Mouse (Mus musculus) naive thymus-derived CD4-positive, alpha-beta T cell, adult 2 months (primary cell): ENCODE results near the gene Cyth4.
A peak's percentile ranks its signal among the peaks of the same experiment; 100 is the strongest.

Source experiments
- DNase-seq: peaks from one replicate; pipeline ENCODE4 v3.0.0-alpha.2; 2011; ENCODE audit warnings: low read depth

The Cyth4 gene

GRCm38 (mm10) chr15:78596914-78597313, at the start of gene Cyth4:
Gene Cyth4, plus strand, starts transcription at chr15:78597047.
- DNase-seq: peak; percentile 73

- peak; percentile 85 for DNase-seq
Measured at GRCm38 (mm10) chr15:78547415-78548335, 49.2 kb upstream of the Cyth4 start.

- no peak for DNase-seq
Measured at GRCm38 (mm10) chr15:78548336-78548665, 48.5 kb upstream of the Cyth4 start.

- no peak for DNase-seq
Measured at GRCm38 (mm10) chr15:78548711-78549110, 48.1 kb upstream of the Cyth4 start.

GRCm38 (mm10) chr15:78549189-78549734, 47.6 kb upstream of the Cyth4 start:
- no peak for DNase-seq

GRCm38 (mm10) chr15:78554545-78555313, 42.1 kb upstream of the Cyth4 start:
- no peak for DNase-seq

- peak; percentile 70 for DNase-seq
Measured at GRCm38 (mm10) chr15:78557693-78558535, 38.9 kb upstream of the Cyth4 start.

GRCm38 (mm10) chr15:78559141-78559979, 37.5 kb upstream of the Cyth4 start:
- DNase-seq: peak; percentile 70

- no peak for DNase-seq
Measured at GRCm38 (mm10) chr15:78563344-78563743, 33.5 kb upstream of the Cyth4 start.

GRCm38 (mm10) chr15:78563937-78564336, 32.9 kb upstream of the Cyth4 start:
- peak; percentile 86 for DNase-seq

- no peak for DNase-seq
Measured at GRCm38 (mm10) chr15:78564764-78565435, 31.9 kb upstream of the Cyth4 start.

GRCm38 (mm10) chr15:78567608-78568120, 29.2 kb upstream of the Cyth4 start:
- no peak for DNase-seq

- DNase-seq: peak; percentile 30
Measured at GRCm38 (mm10) chr15:78570170-78570569, 26.7 kb upstream of the Cyth4 start.

- peak; percentile 80 for DNase-seq
Measured at GRCm38 (mm10) chr15:78571554-78572269, 25.1 kb upstream of the Cyth4 start.

- no peak for DNase-seq
Measured at GRCm38 (mm10) chr15:78572270-78572600, 24.6 kb upstream of the Cyth4 start.

- DNase-seq: peak; percentile 70
Measured at GRCm38 (mm10) chr15:78572658-78573397, 24.0 kb upstream of the Cyth4 start, which contains the start of gene Rac2. Gene Rac2, minus strand, starts transcription at chr15:78572783.

GRCm38 (mm10) chr15:78576284-78576810, 20.5 kb upstream of the Cyth4 start:
- DNase-seq: peak; percentile 80

GRCm38 (mm10) chr15:78583352-78583751, 13.5 kb upstream of the Cyth4 start:
- no peak for DNase-seq
